ENCODE assay signal across 16 mouse cellular contexts in genomic region chr14:121181798-121182197, GRCm38 (mm10).
"Had no signal": no experiment of that assay in that cellular context is flagged by ENCODE, and none has a peak within 500 bp of the region (broad histone marks: within the 10 kb centered on the region; RNA-seq: fewer than 3 reads in every experiment).

No protein-coding gene starts in this region.

- H3K9me3 ChIP-seq: limb, embryonic 15.5 days; midbrain, embryonic 12.5 days; neural tube, embryonic 13.5 days had no signal

- ATAC-seq: inflammation-experienced regulatory T-cells, adult 6 months; intestine, postnatal 0 days; midbrain, embryonic 16.5 days had no signal

- H3K4me2 ChIP-seq: limb, embryonic 15.5 days; midbrain, embryonic 12.5 days; neural tube, embryonic 13.5 days had no signal

- H3K36me3 ChIP-seq: midbrain, embryonic 12.5 days; neural tube, embryonic 13.5 days had no signal

- DNase-seq: kidney, postnatal 25 days; layer of hippocampus, adult 9-11 months; left cerebral cortex, postnatal 4 days; lung, adult 18-20 months; retina, postnatal 1 day; right cerebral cortex, postnatal 4 days; spleen, adult 18-20 months; thymus, adult 18-20 months; thymus, postnatal 25 days had no signal

- H3K4me1 ChIP-seq: midbrain, embryonic 12.5 days had no signal

- H3K9ac ChIP-seq: limb, embryonic 15.5 days; liver, embryonic 14.5 days; midbrain, embryonic 12.5 days; neural tube, embryonic 13.5 days had no signal

- H3K27ac ChIP-seq: liver, embryonic 14.5 days; midbrain, embryonic 12.5 days; neural tube, embryonic 13.5 days had no signal

- H3K4me3 ChIP-seq: limb, embryonic 15.5 days; midbrain, embryonic 12.5 days; neural tube, embryonic 13.5 days had no signal

- H3K27me3 ChIP-seq: limb, embryonic 15.5 days; midbrain, embryonic 12.5 days; neural tube, embryonic 13.5 days had no signal
